Mouse (Mus musculus) hindbrain, embryonic 13.5 days (tissue): ENCODE measurements around the gene Dynlt1b. TPM values are rescaled to one million over a fixed set of nuclear protein-coding genes. Genes with fewer than 3 reads are reported as not detected.
"Not testable (repeated sequence)": the region's sequence is repeated elsewhere in the genome, so short reads cannot be mapped to it uniquely, and the experiment has no call there.

Experiments
- ATAC-seq: fragments of 200-750 bp; cut with Nextera tagmentation; 2 replicates; pipeline ENCODE4 v1.8.0; 2017; ENCODE audit warnings: moderate TSS enrichment; ENCODE audit not compliant: low FRiP score
- H3K27ac ChIP-seq: fragments of 300-500 bp; sonication (generic); 2 replicates; pipeline ENCODE4 v1.5.1; 2015; ENCODE audit warnings: inconsistent platforms, mild to moderate bottlenecking, moderate library complexity
- H3K27me3 ChIP-seq: fragments of 300-500 bp; sonication (generic); 2 replicates; pipeline ENCODE4 v1.6.1; 2015; ENCODE audit warnings: mild to moderate bottlenecking, inconsistent platforms
- H3K36me3 ChIP-seq: fragments of 300-500 bp; sonication (generic); 2 replicates; pipeline ENCODE4 v1.6.1; 2015; ENCODE audit warnings: mild to moderate bottlenecking, inconsistent platforms
- H3K4me1 ChIP-seq: fragments of 300-500 bp; sonication (generic); replicated peaks from 2 replicates; pipeline ENCODE4 v1.6.1; 2015; ENCODE audit warnings: inconsistent platforms
- H3K4me2 ChIP-seq: fragments of 300-500 bp; sonication (generic); 2 replicates; pipeline ENCODE4 v1.6.1; 2015; ENCODE audit warnings: inconsistent platforms, mild to moderate bottlenecking, moderate library complexity
- H3K4me3 ChIP-seq: fragments of 300-500 bp; sonication (generic); 2 replicates; pipeline ENCODE4 v1.5.1; 2015; ENCODE audit warnings: mild to moderate bottlenecking, inconsistent platforms
- H3K9ac ChIP-seq: fragments of 300-500 bp; sonication (generic); 2 replicates; pipeline ENCODE4 v1.6.1; 2015; ENCODE audit warnings: mild to moderate bottlenecking, inconsistent platforms
- H3K9me3 ChIP-seq: fragments of 300-500 bp; sonication (generic); 2 replicates; pipeline ENCODE4 v1.6.1; 2016; ENCODE audit warnings: inconsistent platforms
- WGBS: fragments of 180-500 bp; shearing (Covaris S2); methylation state at CpG from one replicate; pipeline ENCODE4 v1.1.7; 2015; 5-methylcytosine and 5-hydroxymethylcytosine counted together
- polyA plus RNA-seq: library from polyadenylated mRNA; unstranded; fragments of >200 nt; fragmentation: Nextera tagmentation; extraction: Ambion mirVana; gene quantifications from 2 replicates; pipeline ENCODE4 v1.2.1, GENCODE M21; 2015

Gene Dynlt1b
- polyA plus RNA-seq, 1 experiment from 2014 or later: 1,256 TPM

DNA sequence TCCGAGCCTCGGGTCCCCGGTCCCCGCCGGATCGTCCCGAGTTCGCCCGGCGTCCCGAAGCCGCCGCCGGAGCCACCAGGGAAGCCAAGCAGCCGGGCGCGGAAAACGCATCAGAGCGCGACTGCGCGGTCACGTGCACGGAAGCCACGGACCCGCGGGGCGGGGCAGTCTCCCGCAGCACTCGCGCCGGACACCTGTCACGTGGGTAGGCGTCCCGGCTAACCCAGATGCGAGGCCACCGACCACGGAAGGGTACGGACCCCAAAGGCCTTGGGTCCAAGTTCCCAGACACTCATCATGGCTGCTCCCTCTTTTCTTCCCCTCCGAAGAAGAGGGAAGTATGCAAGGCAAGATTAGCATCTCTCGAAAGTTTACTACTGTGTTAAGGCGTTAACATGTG is 47.1 kb downstream of the Dynlt1b start:
- H3K4me1 ChIP-seq: peaks cover 26% of the 10 kb centered on the region
- H3K9me3 ChIP-seq, H3K27me3 ChIP-seq, H3K36me3 ChIP-seq: not testable (repeated sequence)
- H3K9ac ChIP-seq: peak overlapping the region; percentile 90
- H3K4me2 ChIP-seq: peak overlapping the region; percentile 95
- H3K27ac ChIP-seq: peak overlapping the region; percentile 87
- H3K4me3 ChIP-seq: peak overlapping the region; percentile 57
- 2% methylated on average over 40 of the region's 42 CpGs for WGBS
- peak; percentile 79 for ATAC-seq

GRCm38 (mm10) chr17:6480855-6481589 is 51.1 kb downstream of the Dynlt1b start:
- H3K4me2 ChIP-seq, H3K9me3 ChIP-seq, H3K36me3 ChIP-seq, H3K27ac ChIP-seq, ATAC-seq, H3K4me1 ChIP-seq, H3K4me3 ChIP-seq, H3K9ac ChIP-seq, H3K27me3 ChIP-seq: not testable (repeated sequence)
- WGBS: 60% methylated on average over 5 of the region's 7 CpGs

DNA sequence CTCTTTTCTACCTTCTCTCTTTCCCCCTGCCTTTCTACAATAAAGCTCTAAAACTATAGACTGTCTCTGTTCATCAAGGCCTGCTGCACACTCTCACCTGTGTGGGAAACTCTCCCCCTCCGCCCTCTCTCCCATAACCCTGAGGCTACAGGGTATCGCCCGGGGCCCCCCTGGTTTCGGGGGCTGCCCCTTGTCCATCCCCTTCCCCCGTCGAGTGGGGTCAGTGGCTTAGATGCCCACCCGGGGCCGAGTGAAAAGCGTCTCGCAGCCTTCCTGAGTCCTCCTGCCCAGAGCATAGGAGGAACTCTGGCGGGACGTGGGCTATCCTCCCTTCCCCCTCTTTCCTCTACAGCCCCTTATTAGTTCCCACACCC is 51.7 kb downstream of the Dynlt1b start:
- ATAC-seq, H3K27ac ChIP-seq, H3K4me1 ChIP-seq, H3K9ac ChIP-seq, H3K9me3 ChIP-seq, H3K4me2 ChIP-seq, H3K4me3 ChIP-seq, H3K36me3 ChIP-seq, H3K27me3 ChIP-seq: not testable (repeated sequence)
- WGBS: 86% methylated on average over 12 of the region's 12 CpGs

DNA sequence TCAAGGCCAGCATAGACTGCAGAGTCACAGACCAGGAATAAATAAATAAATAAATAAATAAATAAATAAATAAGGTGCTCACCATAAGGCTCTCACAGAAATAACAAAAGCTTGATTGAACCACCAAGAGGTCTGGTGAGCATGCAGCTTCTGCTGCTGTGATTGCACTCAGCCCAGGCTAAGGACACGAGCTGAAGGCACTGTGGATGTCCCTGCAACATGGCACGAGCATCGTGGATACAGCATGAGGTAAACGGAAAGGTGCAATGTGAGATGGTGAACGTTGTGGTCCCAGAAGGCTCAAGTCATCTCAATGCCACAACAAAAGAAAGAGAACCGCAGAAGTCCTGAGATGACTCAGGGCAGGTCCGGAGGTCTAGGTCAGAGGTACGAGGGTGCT is 52.3 kb downstream of the Dynlt1b start:
- not testable (repeated sequence) for H3K27me3 ChIP-seq, H3K9me3 ChIP-seq, H3K36me3 ChIP-seq, H3K4me1 ChIP-seq, H3K9ac ChIP-seq, ATAC-seq, H3K4me2 ChIP-seq, H3K4me3 ChIP-seq, H3K27ac ChIP-seq
- WGBS: 86% methylated on average over 8 of the region's 8 CpGs

Other genes with a start within 250 kb of the Dynlt1b start
- 38.7 and 39.4 TPM in 2 replicates for gene Tmem181a, start 173.3 kb upstream of the Dynlt1b start, polyA plus RNA-seq
- gene Dynlt1a, start 112.6 kb upstream of the Dynlt1b start, polyA plus RNA-seq: 50.5 and 53.2 TPM in 2 replicates
- gene Dynlt1c, start 171.6 kb downstream of the Dynlt1b start, polyA plus RNA-seq: 73.6 and 86.6 TPM in 2 replicates
- 338 and 340 TPM in 2 replicates for gene Dynlt1f, start 225.8 kb downstream of the Dynlt1b start, polyA plus RNA-seq
- 0.40 and 0.78 TPM in 2 replicates for gene Sytl3, start 229.0 kb downstream of the Dynlt1b start, polyA plus RNA-seq